Mouse (Mus musculus) stomach, postnatal 0 days (tissue): ENCODE results near the gene Hpd. TPM values are rescaled to one million over a fixed set of nuclear protein-coding genes. Genes with fewer than 3 reads are reported as not detected.

Experiments
- ATAC-seq: fragments of 200-750 bp; cut with Nextera tagmentation; 2 replicates; pipeline ENCODE4 v1.8.0; 2017; ENCODE audit not compliant: low FRiP score, low TSS enrichment
- DNase-seq: peaks from one replicate; pipeline ENCODE4 v3.0.0-alpha.2; 2016; ENCODE audit warnings: low spot score
- H3K27ac ChIP-seq: fragments of 300-500 bp; sonication (generic); replicated peaks from 2 replicates; pipeline ENCODE4 v1.5.1; 2014; ENCODE audit warnings: mild to moderate bottlenecking, control low read depth
- H3K27me3 ChIP-seq: fragments of 300-500 bp; sonication (generic); 2 replicates; pipeline ENCODE4 v1.6.1; 2014; ENCODE audit warnings: low read length; ENCODE audit not compliant: control insufficient read depth, insufficient read depth
- H3K36me3 ChIP-seq: fragments of 300-500 bp; sonication (generic); 2 replicates; pipeline ENCODE4 v1.6.1; 2014; ENCODE audit warnings: low read length, mixed read lengths; ENCODE audit not compliant: control insufficient read depth, insufficient read depth
- H3K4me1 ChIP-seq: fragments of 300-500 bp; sonication (generic); replicated peaks from 2 replicates; pipeline ENCODE4 v1.6.1; 2014; ENCODE audit warnings: antibody characterized with exemption; ENCODE audit not compliant: control insufficient read depth, insufficient read depth
- H3K4me2 ChIP-seq: fragments of 300-500 bp; sonication (generic); replicated peaks from 2 replicates; pipeline ENCODE4 v1.6.1; 2014; ENCODE audit warnings: low read depth, mild to moderate bottlenecking, control low read depth, moderate library complexity
- H3K4me3 ChIP-seq: fragments of 300-500 bp; sonication (generic); 2 replicates; pipeline ENCODE4 v1.5.1; 2014; ENCODE audit warnings: low read depth, low read length, control low read depth
- H3K9ac ChIP-seq: fragments of 300-500 bp; sonication (generic); 2 replicates; pipeline ENCODE4 v1.6.1; 2014; ENCODE audit warnings: mild to moderate bottlenecking, low read length, control low read depth, mixed read lengths
- H3K9me3 ChIP-seq: fragments of 300-500 bp; sonication (generic); 2 replicates; pipeline ENCODE4 v1.6.1; 2016; ENCODE audit warnings: low read length; ENCODE audit not compliant: control insufficient read depth
- CTCF ChIP-seq: IDR thresholded peaks from 2 replicates; pipeline ENCODE4 v1.5.1; 2016; ENCODE audit warnings: antibody characterized with exemption, low read depth, mild to moderate bottlenecking, moderate library complexity
- EP300 ChIP-seq: optimal IDR thresholded peaks from 2 replicates; pipeline ENCODE3; 2016; ENCODE audit warnings: antibody characterized with exemption
- WGBS: fragments of 180-500 bp; shearing (Covaris S2); extraction: QIAGEN DNeasy Blood & Tissue Kit; methylation state at CpG from one replicate; pipeline ENCODE4 v1.1.7; 2014; 5-methylcytosine and 5-hydroxymethylcytosine counted together
- polyA plus RNA-seq: library from polyadenylated mRNA; unstranded; fragments of >200 nt; fragmentation: Nextera tagmentation; extraction: Ambion mirVana; gene quantifications from 2 replicates; pipeline ENCODE4 v1.2.1, GENCODE M21; 2015

Hpd gene
- polyA plus RNA-seq, 1 experiment from 2014 or later, result 0.69 TPM

DNA sequence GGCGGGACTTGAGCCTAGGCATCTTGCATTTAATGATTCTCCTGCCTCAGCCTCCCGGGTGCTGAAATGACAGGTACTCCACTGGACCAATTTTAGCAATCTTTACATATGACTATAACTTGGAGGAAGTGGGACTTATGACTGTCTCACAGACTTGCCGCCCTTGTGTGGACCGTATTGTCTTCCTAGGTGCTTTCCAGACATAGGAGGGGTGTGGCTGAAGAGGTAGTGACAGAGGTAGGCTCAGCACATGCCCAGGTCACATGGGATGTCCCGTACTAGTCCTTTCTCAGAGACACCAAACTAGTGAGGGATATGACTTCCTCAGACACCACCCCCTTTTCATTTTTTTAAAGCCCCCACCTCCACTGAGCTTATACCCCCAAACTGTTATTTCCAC, 3.7 kb downstream of the Hpd start:
- no peak overlapping the region for H3K27ac ChIP-seq
- no peak overlapping the region for H3K4me2 ChIP-seq
- H3K4me3 ChIP-seq, result no peak overlapping the region
- ATAC-seq, result no peak
- H3K4me1 ChIP-seq, result no peaks in the 10 kb centered on the region
- no peak overlapping the region for H3K9ac ChIP-seq
- H3K9me3 ChIP-seq, result no peaks in the 10 kb centered on the region
- WGBS, result 84% methylated on average over 5 of the region's 5 CpGs
- no peaks in the 10 kb centered on the region for H3K27me3 ChIP-seq
- no peak for DNase-seq
- no peaks in the 10 kb centered on the region for H3K36me3 ChIP-seq
- TF ChIP-seq CTCF, result no peak
- TF ChIP-seq EP300, result no peak

DNA sequence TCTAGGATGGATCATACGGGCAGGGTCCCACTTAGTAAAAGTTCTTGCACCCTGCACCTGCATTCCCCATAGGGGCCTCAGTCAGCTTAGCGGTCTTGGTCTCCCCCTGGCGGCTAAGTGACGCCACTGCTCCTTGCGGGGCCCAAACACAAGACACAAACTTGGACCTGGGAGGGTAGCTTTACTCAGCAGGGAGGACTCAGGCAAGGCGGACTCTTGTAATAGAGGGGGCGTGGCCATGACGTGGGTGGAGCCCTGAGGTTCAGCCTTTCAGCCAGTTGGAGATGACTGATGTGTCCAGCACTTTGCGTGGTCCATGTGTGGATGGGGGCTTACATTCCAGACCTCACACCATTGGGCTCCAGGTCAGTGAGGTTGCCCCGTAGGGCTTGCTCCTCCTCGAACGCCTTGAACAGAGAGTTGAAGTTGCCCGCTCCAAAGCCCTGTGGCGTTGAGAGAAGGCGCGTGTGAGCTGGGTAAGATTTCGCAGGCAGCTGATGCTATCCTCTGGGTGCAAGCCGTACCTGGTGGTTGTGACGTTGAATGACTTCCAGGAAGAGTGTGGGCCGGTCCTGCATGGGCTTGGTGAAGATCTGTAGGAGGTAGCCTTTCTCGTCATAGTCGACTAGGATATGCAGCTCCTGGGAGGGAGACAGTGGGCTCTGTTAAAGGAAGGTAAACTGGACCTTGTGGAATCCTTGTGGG, 10.7 kb downstream of the Hpd start:
- H3K4me3 ChIP-seq, result peak overlapping the region; percentile 13; the same call in 1 of the 2 replicates
- H3K9ac ChIP-seq, result peak overlapping the region; percentile 23; the same call in 1 of the 2 replicates
- peak; percentile 91 for DNase-seq
- no peaks in the 10 kb centered on the region for H3K27me3 ChIP-seq
- peak; percentile 92 for ATAC-seq
- WGBS, result 11% methylated on average over 22 of the region's 22 CpGs
- peaks cover under 1% of the 10 kb centered on the region for H3K36me3 ChIP-seq
- no peak overlapping the region for H3K27ac ChIP-seq
- TF ChIP-seq CTCF, result peak; percentile 100
- TF ChIP-seq EP300, result no peak
- peak overlapping the region; percentile 44 for H3K4me2 ChIP-seq
- H3K4me1 ChIP-seq, result no peaks in the 10 kb centered on the region; the same call in 1 of the 2 replicates
- H3K9me3 ChIP-seq, result no peaks in the 10 kb centered on the region

DNA sequence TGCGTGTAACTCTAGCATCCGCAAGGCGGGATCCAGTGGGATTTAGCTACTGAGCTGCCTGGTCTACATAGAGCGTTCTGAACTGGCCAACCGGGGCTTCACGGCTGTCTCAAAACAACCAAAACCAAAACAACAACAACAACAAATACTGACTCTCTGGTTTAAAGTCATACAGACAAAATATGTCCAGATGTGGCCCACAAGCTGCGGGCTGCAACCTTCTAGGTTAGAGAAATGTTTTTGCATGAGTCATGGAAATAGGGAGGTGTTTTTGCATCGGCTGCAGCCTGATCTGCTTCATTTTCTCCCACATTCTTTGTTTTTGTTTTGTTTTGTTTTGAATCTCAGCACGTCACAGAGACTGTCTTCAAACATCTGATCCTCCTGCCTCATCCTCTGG, 12.2 kb downstream of the Hpd start:
- Histone ChIP-seq H3K4me2 (no peak overlapping the region), H3K4me1 (no peaks in the 10 kb centered on the region; the same call in 1 of the 2 replicates), H3K9me3 (no peaks in the 10 kb centered on the region), H3K9ac (no peak overlapping the region), H3K27ac (no peak overlapping the region), H3K36me3 (peaks cover 14% of the 10 kb centered on the region), H3K27me3 (no peaks in the 10 kb centered on the region), H3K4me3 (no peak overlapping the region)
- 73% methylated on average over 9 of the region's 9 CpGs for WGBS
- ATAC-seq (no peak), DNase-seq (no peak)
- TF ChIP-seq EP300 (no peak), CTCF (no peak)

DNA sequence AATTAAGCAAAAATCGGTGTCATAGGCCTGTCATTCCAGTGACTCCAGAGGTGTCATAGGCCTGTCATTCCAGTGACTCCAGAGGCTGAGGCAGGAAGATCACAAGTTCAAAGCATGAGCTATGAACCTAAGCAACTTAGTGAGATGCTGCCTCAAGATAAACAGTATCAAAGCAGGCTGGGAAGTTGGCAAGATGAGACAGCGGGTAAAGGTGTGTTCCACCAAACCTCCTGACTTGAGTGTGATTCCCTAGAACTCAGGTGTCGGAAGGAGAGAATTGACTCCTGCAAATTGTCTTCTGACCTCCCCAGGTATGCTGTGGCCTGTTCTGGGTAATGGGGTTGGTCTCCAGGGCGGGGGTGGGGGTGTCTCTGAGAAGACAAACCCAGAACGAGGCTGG, 13.2 kb downstream of the Hpd start, which contains the start of gene Psmd9:
Gene Psmd9, plus strand, starts transcription at position 130 of the 400 bp plus-strand sequence.
- Histone ChIP-seq H3K36me3 (peaks cover 17% of the 10 kb centered on the region), H3K9ac (no peak within 1 kb of the TSS), H3K9me3 (no peaks in the 10 kb centered on the region), H3K4me1 (no peaks in the 10 kb centered on the region; the same call in 1 of the 2 replicates), H3K27me3 (no peaks in the 10 kb centered on the region), H3K4me2 (no peak within 1 kb of the TSS), H3K27ac (no peak within 1 kb of the TSS), H3K4me3 (no peak within 1 kb of the TSS)
- 84% methylated on average over 5 of the region's 5 CpGs for WGBS
- DNase-seq (no peak), ATAC-seq (no peak)
- no peak for TF ChIP-seq CTCF
- TF ChIP-seq EP300, result no peak

DNA sequence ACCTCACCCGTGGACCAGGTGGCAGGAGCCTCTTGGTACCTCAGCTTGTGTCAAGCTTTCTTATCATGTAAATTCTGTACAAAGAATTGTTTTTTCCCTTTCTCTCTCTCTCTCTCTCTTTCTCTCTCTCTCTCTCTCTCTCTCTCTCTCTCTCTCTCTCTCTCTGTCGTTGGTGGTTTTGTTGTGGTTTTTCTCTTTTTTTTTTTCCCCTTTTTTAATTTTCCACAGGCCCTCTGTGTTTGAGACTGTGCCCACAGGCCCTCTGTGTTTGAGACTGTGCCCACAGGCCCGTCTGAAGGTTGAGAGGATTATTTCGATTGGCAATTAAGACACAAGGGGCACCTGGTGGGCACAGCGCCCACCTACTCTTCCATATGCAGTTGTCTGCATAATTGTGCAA, 14.9 kb downstream of the Hpd start:
- ATAC-seq (no peak), DNase-seq (no peak)
- 56% methylated on average over 5 of the region's 5 CpGs for WGBS
- no peak overlapping the region for H3K9ac ChIP-seq
- no peaks in the 10 kb centered on the region for H3K9me3 ChIP-seq
- peaks cover 32% of the 10 kb centered on the region for H3K36me3 ChIP-seq
- no peaks in the 10 kb centered on the region for H3K27me3 ChIP-seq
- no peak overlapping the region for H3K27ac ChIP-seq
- TF ChIP-seq EP300, result no peak
- TF ChIP-seq CTCF, result no peak
- H3K4me1 ChIP-seq, result no peaks in the 10 kb centered on the region; the same call in 1 of the 2 replicates
- H3K4me2 ChIP-seq, result no peak overlapping the region
- H3K4me3 ChIP-seq, result no peak overlapping the region

DNA sequence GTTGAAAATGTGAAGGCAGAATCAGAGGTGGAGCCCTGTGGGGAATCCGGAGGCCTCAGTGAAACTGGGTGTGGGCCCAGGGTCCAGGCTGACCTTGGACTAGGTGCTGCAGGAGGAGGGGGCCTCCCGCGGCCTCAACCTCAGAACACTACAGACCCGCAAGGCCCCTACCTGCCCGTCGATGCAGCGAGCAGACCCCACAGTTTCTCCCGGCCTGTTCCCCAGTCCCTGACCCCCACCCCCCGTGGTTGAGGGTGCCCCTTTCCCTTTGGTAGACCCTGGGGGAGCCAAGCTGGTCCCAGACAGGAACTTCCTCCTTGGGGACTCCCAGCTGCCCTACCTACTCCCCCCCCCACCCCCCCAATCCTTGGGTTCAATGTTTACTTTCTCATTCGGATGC, 16.1 kb downstream of the Hpd start:
- H3K9ac ChIP-seq, result no peak overlapping the region
- ATAC-seq (no peak), DNase-seq (no peak)
- H3K4me2 ChIP-seq, result no peak overlapping the region
- H3K9me3 ChIP-seq, result no peaks in the 10 kb centered on the region
- H3K36me3 ChIP-seq, result peaks cover 36% of the 10 kb centered on the region
- no peak overlapping the region for H3K27ac ChIP-seq
- 76% methylated on average over 10 of the region's 10 CpGs for WGBS
- TF ChIP-seq CTCF, result no peak
- TF ChIP-seq EP300, result no peak
- H3K4me3 ChIP-seq, result no peak overlapping the region
- no peaks in the 10 kb centered on the region for H3K27me3 ChIP-seq
- H3K4me1 ChIP-seq, result no peaks in the 10 kb centered on the region
